Mouse (Mus musculus) kidney, postnatal 0 days (tissue): Measurements from ENCODE around the gene Phldb3. TPM values are rescaled to one million over a fixed set of nuclear protein-coding genes. Genes with fewer than 3 reads are reported as not detected.
A peak's percentile ranks its signal among the peaks of the same experiment; 100 is the strongest.
"Not testable (repeated sequence)": the region's sequence is repeated elsewhere in the genome, so short reads cannot be mapped to it uniquely, and the experiment has no call there.

Experiments
- ATAC-seq: fragments of 200-750 bp; cut with Nextera tagmentation; replicated peaks from 2 replicates; pipeline ENCODE4 v1.8.0; 2017; ENCODE audit warnings: low read depth, moderate number of reproducible peaks, moderate TSS enrichment, moderate library complexity; ENCODE audit not compliant: low FRiP score
- DNase-seq: peaks from one replicate; pipeline ENCODE4 v3.0.0-alpha.2; 2016; ENCODE audit warnings: low spot score
- H3K27ac ChIP-seq: fragments of 300-500 bp; sonication (generic); 2 replicates; pipeline ENCODE4 v1.5.1; 2014; ENCODE audit warnings: mild to moderate bottlenecking
- H3K27me3 ChIP-seq: fragments of 300-500 bp; sonication (generic); 2 replicates; pipeline ENCODE4 v1.6.1; 2014; ENCODE audit warnings: low read length, mixed read lengths; ENCODE audit not compliant: insufficient read depth
- H3K36me3 ChIP-seq: fragments of 300-500 bp; sonication (generic); 2 replicates; pipeline ENCODE4 v1.6.1; 2014; ENCODE audit warnings: low read length, mixed read lengths; ENCODE audit not compliant: insufficient read depth
- H3K4me1 ChIP-seq: fragments of 300-500 bp; sonication (generic); replicated peaks from 2 replicates; pipeline ENCODE4 v1.6.1; 2014; ENCODE audit warnings: antibody characterized with exemption, low read length, mixed read lengths; ENCODE audit not compliant: insufficient read depth
- H3K4me2 ChIP-seq: fragments of 300-500 bp; sonication (generic); 2 replicates; pipeline ENCODE4 v1.6.1; 2014; ENCODE audit warnings: mild to moderate bottlenecking, low read length, moderate library complexity, mixed read lengths
- H3K4me3 ChIP-seq: fragments of 300-500 bp; sonication (generic); replicated peaks from 2 replicates; pipeline ENCODE4 v1.5.1; 2014; ENCODE audit warnings: low read depth, low read length
- H3K9ac ChIP-seq: fragments of 300-500 bp; sonication (generic); 2 replicates; pipeline ENCODE4 v1.6.1; 2014; ENCODE audit warnings: low read depth, low read length
- H3K9me3 ChIP-seq: fragments of 300-500 bp; sonication (generic); replicated peaks from 2 replicates; pipeline ENCODE4 v1.6.1; 2016; ENCODE audit warnings: low read length, inconsistent platforms, mixed read lengths
- CTCF ChIP-seq: IDR thresholded peaks from 2 replicates; pipeline ENCODE4 v1.5.1; 2016; ENCODE audit warnings: antibody characterized with exemption, low read depth, mild to moderate bottlenecking, moderate library complexity
- WGBS: fragments of 180-500 bp; shearing (Covaris S2); extraction: QIAGEN DNeasy Blood & Tissue Kit; methylation state at CpG from one replicate; pipeline ENCODE4 v1.1.7; 2014; 5-methylcytosine and 5-hydroxymethylcytosine counted together
- polyA plus RNA-seq: library from polyadenylated mRNA; unstranded; fragments of >200 nt; fragmentation: Nextera tagmentation; extraction: Ambion mirVana; gene quantifications from 2 replicates; pipeline ENCODE4 v1.2.1, GENCODE M21; 2015

The Phldb3 gene
- polyA plus RNA-seq, 1 experiment from 2014 or later = 0.11 TPM

DNA sequence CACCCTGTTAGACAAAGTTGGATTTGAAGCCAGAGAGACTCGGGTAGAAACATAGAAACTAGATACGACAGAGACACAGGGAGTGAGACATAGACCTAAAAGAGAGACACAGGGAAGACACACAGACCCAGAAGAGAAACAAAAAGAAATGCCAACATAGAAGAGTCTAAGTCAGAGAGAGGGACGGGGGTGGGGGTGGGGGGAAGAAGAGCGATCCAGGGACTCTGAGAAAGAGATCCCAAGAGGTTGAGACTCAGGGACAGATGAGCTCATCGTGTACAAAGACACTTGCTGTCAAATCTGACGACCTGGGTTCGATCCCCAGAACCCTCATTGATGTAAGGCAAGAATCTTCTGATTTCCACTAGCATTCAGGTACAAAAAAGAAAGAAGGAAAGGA lies 1.1 kb downstream of the Phldb3 start:
- WGBS = 13% methylated on average over 7 of the region's 7 CpGs
- H3K4me2 ChIP-seq = peak overlapping the region; percentile 85
- no peak for TF ChIP-seq CTCF
- peak overlapping the region; percentile 46; the same call in 1 of the 2 replicates for H3K9ac ChIP-seq
- DNase-seq (no peak), ATAC-seq (no peak)
- no peaks in the 10 kb centered on the region for H3K9me3 ChIP-seq
- peaks cover 17% of the 10 kb centered on the region for H3K4me1 ChIP-seq
- H3K27me3 ChIP-seq = peaks cover 18% of the 10 kb centered on the region
- no peak overlapping the region for H3K27ac ChIP-seq
- peak overlapping the region; percentile 52; the same call in 1 of the 2 replicates for H3K4me3 ChIP-seq
- H3K36me3 ChIP-seq = no peaks in the 10 kb centered on the region

DNA sequence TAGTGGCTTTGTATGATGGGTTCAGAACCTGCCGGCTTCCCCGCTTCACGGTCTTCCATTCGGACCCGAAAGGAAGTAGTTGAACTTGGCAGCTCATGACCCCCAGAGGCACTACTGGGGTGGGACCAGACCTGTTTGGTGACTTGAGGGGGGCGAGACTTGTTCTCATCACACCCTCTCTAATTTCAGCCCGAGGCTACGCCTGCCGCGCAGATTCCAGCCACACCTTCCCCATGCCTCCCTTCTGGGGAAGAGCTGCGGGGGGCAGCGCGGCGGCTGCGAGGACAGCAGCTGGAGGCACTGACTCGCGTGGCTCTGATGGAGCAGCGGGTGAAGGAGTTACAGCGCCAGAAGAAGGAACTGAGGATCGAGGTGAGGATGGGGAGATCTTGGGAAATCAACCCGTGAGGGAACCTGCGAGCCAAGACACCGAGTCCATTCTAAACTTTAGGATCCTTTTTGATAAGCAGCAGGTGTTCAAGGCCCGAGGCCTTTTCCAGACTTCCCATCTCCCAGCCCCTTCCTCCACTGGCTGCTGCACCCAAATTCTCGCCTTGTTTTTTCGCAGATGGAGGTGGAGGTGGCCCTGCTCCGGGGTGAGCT lies 1.8 kb downstream of the Phldb3 start:
- Histone ChIP-seq H3K4me2 (peak overlapping the region; percentile 44), H3K4me3 (0 out of 2 replicates have a peak overlapping the region, but pooled peaks have one; percentile 6), H3K9ac (no peak overlapping the region), H3K36me3 (no peaks in the 10 kb centered on the region), H3K27me3 (peaks cover 18% of the 10 kb centered on the region), H3K9me3 (no peaks in the 10 kb centered on the region), H3K4me1 (peaks cover 17% of the 10 kb centered on the region), H3K27ac (no peak overlapping the region)
- DNase-seq (no peak), ATAC-seq (no peak)
- WGBS = 4% methylated on average over 27 of the region's 27 CpGs
- TF ChIP-seq CTCF = no peak

DNA sequence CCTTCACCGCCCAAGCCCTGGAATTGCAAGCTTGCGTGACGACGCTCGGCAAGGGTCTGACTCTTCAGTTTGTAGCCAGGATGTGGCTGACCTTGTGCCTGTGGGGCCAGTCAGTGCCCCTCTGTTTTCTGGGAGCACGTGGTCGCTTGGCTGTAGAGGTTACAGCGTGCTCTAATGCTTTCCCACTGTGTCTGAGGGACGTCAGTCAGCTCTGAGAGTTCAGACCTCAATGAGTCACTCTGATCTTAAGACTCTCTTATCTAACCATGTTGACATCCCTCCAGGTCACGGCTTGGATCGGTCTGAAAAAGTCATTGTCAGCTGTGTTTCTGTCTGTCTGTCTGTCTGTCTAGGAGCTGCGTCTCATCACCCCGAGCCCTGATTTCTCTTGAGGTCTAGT lies 4.3 kb downstream of the Phldb3 start:
- H3K4me3 ChIP-seq = no peak overlapping the region
- no peaks in the 10 kb centered on the region for H3K9me3 ChIP-seq
- WGBS = 72% methylated on average over 13 of the region's 13 CpGs
- peaks cover 18% of the 10 kb centered on the region for H3K27me3 ChIP-seq
- no peak for TF ChIP-seq CTCF
- no peak for DNase-seq
- H3K9ac ChIP-seq = no peak overlapping the region
- H3K27ac ChIP-seq = no peak overlapping the region
- no peaks in the 10 kb centered on the region for H3K36me3 ChIP-seq
- peaks cover 17% of the 10 kb centered on the region for H3K4me1 ChIP-seq
- H3K4me2 ChIP-seq = no peak overlapping the region
- ATAC-seq = no peak

DNA sequence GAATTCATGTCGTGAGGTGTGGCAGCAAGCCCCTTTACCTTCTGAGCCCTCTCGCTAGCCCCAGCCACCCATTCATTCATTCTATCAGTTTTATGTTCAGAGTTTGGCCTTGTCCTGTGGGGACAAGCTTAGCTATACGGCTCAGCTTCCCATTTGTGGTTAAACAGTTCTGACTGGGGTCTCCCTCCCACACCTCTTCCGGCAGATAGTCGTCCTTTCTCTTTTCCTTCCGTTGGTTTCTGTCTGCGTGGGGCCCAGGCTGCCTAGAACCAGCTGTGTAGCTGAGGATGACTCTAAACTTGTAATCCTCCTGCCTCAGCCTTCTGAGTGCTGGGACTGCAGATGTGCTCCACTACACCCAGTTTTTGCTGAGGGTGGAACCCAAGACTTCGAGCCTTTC lies 7.2 kb downstream of the Phldb3 start:
- WGBS = 71% methylated on average over 8 of the region's 8 CpGs
- no peak for ATAC-seq

DNA sequence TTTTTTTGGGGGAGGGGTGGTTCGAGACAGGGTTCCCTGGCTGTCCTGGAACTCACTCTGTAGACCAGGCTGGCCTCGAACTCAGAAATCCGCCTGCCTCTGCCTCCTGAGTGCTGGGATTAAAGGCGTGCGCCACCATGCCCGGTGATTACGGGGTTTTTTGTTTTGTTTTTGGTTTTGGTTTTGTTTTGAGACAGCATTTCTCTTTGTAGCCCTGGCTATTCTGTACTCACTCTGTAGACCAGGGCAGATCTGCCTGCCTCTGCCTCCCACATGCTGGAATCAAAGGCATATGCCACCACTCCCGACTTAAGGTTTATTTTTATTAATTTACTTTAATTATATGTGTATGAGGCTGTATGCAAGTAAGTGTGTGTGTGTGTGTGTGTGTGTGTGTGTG lies 7.8 kb downstream of the Phldb3 start:
- DNase-seq, H3K9me3 ChIP-seq, H3K36me3 ChIP-seq, H3K27ac ChIP-seq, H3K4me1 ChIP-seq, H3K27me3 ChIP-seq, H3K4me3 ChIP-seq, ATAC-seq, H3K9ac ChIP-seq, H3K4me2 ChIP-seq: not testable (repeated sequence)
- WGBS = 91% methylated on average over 8 of the region's 8 CpGs

More for the DNA sequence above, 7.2 kb downstream of the Phldb3 start:
- H3K4me3 ChIP-seq = no peak overlapping the region
- no peak for DNase-seq
- H3K9me3 ChIP-seq = no peaks in the 10 kb centered on the region
- TF ChIP-seq CTCF = no peak
- H3K27me3 ChIP-seq = peaks cover 8% of the 10 kb centered on the region
- H3K27ac ChIP-seq = no peak overlapping the region
- no peak overlapping the region for H3K9ac ChIP-seq
- H3K36me3 ChIP-seq = no peaks in the 10 kb centered on the region
- H3K4me1 ChIP-seq = peaks cover under 1% of the 10 kb centered on the region; the same call in 1 of the 2 replicates
- H3K4me2 ChIP-seq = no peak overlapping the region

DNA sequence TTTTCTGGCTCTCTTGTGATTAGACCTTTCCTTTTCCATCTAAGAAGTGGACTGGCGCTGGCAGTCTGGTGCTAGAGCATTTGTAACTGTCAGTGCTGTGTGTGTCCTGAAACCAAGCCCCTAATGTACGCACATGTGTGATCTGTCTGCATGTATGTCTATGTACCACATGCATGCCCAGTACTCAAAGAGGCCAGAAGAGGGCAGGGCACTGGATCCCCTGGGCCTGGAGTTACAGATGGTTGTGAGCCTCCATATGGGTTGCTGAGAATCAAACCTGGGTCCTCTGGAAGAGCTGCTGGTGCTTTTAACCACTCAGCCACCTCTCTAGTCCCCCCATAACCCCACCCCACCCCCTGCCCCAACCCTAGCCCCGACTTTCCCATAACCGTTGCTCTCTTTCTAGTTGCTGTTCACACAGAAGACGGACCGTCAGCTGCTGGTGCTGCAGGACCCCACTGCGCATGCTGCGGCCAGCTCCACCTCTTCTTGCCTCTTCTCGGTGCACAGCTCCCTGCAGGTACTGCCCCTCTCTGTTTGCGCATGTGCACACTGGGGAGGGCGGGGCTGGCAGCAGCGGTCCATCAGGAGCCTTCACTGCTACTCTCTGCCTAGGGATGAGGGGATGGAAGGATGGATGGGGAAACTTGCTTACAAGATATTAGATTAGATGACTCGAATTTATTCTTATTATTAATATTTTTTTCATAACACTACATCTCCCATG lies 9.3 kb downstream of the Phldb3 start:
- peak; percentile 30; the same call in 1 of the 2 replicates for TF ChIP-seq CTCF
- Histone ChIP-seq H3K27me3 (no peaks in the 10 kb centered on the region), H3K27ac (no peak overlapping the region), H3K36me3 (no peaks in the 10 kb centered on the region), H3K9me3 (no peaks in the 10 kb centered on the region), H3K4me3 (no peak overlapping the region), H3K4me2 (no peak overlapping the region), H3K9ac (no peak overlapping the region), H3K4me1 (no peaks in the 10 kb centered on the region)
- 63% methylated on average over 13 of the region's 13 CpGs for WGBS
- DNase-seq (no peak), ATAC-seq (no peak)
